Mouse (Mus musculus) heart, embryonic 12.5 days (tissue): Measurements from ENCODE around the gene Col4a6. TPM values are rescaled to one million over a fixed set of nuclear protein-coding genes. Genes with fewer than 3 reads are reported as not detected.

Experiments used
- ATAC-seq: fragments of 200-750 bp; cut with Nextera tagmentation; 2 replicates; pipeline ENCODE4 v1.8.0; 2017; ENCODE audit warnings: moderate TSS enrichment, moderate library complexity; ENCODE audit not compliant: insufficient number of reproducible peaks, low FRiP score
- H3K27ac ChIP-seq: fragments of 300-500 bp; sonication (generic); 2 replicates; pipeline ENCODE4 v1.5.1; 2016; ENCODE audit warnings: mild to moderate bottlenecking, moderate library complexity; ENCODE audit not compliant: poor library complexity, severe bottlenecking
- H3K27me3 ChIP-seq: fragments of 300-500 bp; sonication (generic); replicated peaks from 2 replicates; pipeline ENCODE4 v1.6.1; 2016; ENCODE audit warnings: mild to moderate bottlenecking, moderate library complexity
- H3K36me3 ChIP-seq: fragments of 300-500 bp; sonication (generic); 2 replicates; pipeline ENCODE4 v1.6.1; 2016; ENCODE audit warnings: mild to moderate bottlenecking, moderate library complexity
- H3K4me1 ChIP-seq: fragments of 300-500 bp; sonication (generic); replicated peaks from 2 replicates; pipeline ENCODE4 v1.6.1; 2016; ENCODE audit warnings: mild to moderate bottlenecking
- H3K4me2 ChIP-seq: fragments of 300-500 bp; sonication (generic); 2 replicates; pipeline ENCODE4 v1.6.1; 2016; ENCODE audit warnings: mild to moderate bottlenecking, moderate library complexity
- H3K4me3 ChIP-seq: fragments of 300-500 bp; sonication (generic); 2 replicates; pipeline ENCODE4 v1.5.1; 2016; ENCODE audit warnings: mild to moderate bottlenecking
- H3K9ac ChIP-seq: fragments of 300-500 bp; sonication (generic); 2 replicates; pipeline ENCODE4 v1.6.1; 2016; ENCODE audit warnings: mild to moderate bottlenecking, moderate library complexity
- H3K9me3 ChIP-seq: fragments of 300-500 bp; sonication (generic); replicated peaks from 2 replicates; pipeline ENCODE4 v1.6.1; 2016; ENCODE audit warnings: mild to moderate bottlenecking, moderate library complexity
- WGBS: fragments of 180-500 bp; shearing (Covaris S2); methylation state at CpG from one replicate; pipeline ENCODE4 v1.1.7; 2016; 5-methylcytosine and 5-hydroxymethylcytosine counted together
- polyA plus RNA-seq: library from polyadenylated mRNA; unstranded; fragments of >200 nt; fragmentation: Nextera tagmentation; extraction: Ambion mirVana; gene quantifications from 2 replicates; pipeline ENCODE4 v1.2.1, GENCODE M21; 2016

The Col4a6 gene
- polyA plus RNA-seq, 1 experiment from 2014 or later: 13.3 TPM

DNA sequence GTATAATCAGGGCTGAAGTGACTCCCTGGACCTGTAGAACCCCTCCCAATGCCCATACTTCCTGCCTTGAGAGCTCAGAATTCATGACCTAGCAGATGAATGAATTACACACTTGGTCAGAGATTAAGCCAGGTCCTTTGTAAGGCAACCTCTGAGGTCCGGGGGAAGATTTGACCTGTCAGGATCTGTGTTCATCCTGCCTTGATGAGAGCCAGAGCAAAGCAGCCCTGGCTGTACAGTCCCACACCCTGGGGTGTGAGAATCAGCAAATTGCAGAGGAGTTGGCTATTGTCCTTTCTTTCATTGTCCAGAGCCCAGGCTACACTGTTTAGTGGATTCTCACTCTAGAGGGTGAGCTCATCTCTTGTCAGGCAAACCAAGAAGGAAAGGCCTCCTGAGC is 207.9 kb downstream of the Col4a6 start:
- 33% methylated on average over 1 of the region's 1 CpGs for WGBS
- ATAC-seq: no peak

GRCm38 (mm10) chrX:141249636-141250035 is 224.2 kb downstream of the Col4a6 start:
- WGBS: 69% methylated on average over 1 of the region's 1 CpGs
- H3K4me3 ChIP-seq: no peak overlapping the region
- no peaks in the 10 kb centered on the region for H3K36me3 ChIP-seq
- no peak overlapping the region for H3K27ac ChIP-seq
- ATAC-seq: no peak
- no peaks in the 10 kb centered on the region for H3K27me3 ChIP-seq
- H3K4me2 ChIP-seq: no peak overlapping the region
- no peak overlapping the region for H3K9ac ChIP-seq
- H3K4me1 ChIP-seq: no peaks in the 10 kb centered on the region
- H3K9me3 ChIP-seq: no peaks in the 10 kb centered on the region

More for the DNA sequence above, 207.9 kb downstream of the Col4a6 start:
- Histone ChIP-seq H3K36me3 (no peaks in the 10 kb centered on the region), H3K27ac (no peak overlapping the region), H3K4me2 (no peak overlapping the region), H3K4me1 (no peaks in the 10 kb centered on the region), H3K4me3 (no peak overlapping the region), H3K9me3 (no peaks in the 10 kb centered on the region), H3K27me3 (no peaks in the 10 kb centered on the region), H3K9ac (no peak overlapping the region)

GRCm38 (mm10) chrX:141236564-141237333 is 237.1 kb downstream of the Col4a6 start:
- Histone ChIP-seq H3K4me3 (no peak overlapping the region), H3K4me1 (no peaks in the 10 kb centered on the region), H3K9me3 (no peaks in the 10 kb centered on the region), H3K27ac (no peak overlapping the region), H3K27me3 (no peaks in the 10 kb centered on the region), H3K36me3 (no peaks in the 10 kb centered on the region), H3K4me2 (no peak overlapping the region), H3K9ac (no peak overlapping the region)
- ATAC-seq: no peak
- WGBS: 52% methylated on average over 2 of the region's 2 CpGs

DNA sequence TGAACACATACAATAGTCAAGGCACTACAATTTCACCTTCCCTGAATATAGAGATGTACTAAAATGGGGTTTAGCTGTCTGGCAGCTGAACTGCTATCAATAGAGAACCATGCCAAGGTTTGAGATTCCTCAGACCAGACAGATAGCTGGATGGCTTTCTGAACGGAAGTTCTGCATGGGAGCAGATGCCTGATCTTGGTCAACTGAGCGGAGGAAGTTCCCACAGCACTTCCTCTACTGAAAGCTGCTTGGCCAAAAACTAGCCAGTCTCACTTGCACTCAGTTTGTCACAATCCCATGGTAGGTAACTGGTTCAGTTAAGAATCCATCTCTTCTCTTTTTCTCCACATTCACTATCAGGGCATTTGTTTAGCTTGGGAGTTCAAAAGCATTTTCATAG is 245.7 kb downstream of the Col4a6 start:
- Histone ChIP-seq H3K4me3 (no peak overlapping the region), H3K36me3 (no peaks in the 10 kb centered on the region), H3K27me3 (no peaks in the 10 kb centered on the region), H3K27ac (no peak overlapping the region), H3K9me3 (no peaks in the 10 kb centered on the region), H3K4me2 (no peak overlapping the region), H3K4me1 (no peaks in the 10 kb centered on the region), H3K9ac (no peak overlapping the region)
- whole genome bisulfite sequencing: 79% methylated on average over 2 of the region's 2 CpGs
- ATAC-seq: no peak

DNA sequence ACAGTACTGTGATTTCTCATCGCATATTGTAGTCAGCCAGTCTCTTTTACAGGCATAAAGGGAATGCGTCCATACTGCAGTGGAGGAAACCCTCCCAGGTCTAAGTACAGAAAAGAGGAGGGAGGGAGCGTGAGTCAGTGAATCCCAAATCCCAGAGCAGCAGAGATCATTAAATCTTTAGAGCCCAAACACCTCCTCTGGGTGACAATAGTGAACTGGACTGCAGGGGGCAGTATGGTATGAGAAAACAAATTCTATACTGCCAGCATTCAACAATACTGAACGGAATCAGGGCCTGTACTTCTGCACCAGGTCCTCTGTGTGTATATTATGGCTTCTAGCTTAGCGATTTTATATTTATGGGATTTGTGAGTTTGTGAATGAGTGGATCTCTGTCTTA is 261.1 kb downstream of the Col4a6 start:
- Histone ChIP-seq H3K9ac (no peak overlapping the region), H3K36me3 (no peaks in the 10 kb centered on the region), H3K4me3 (no peak overlapping the region), H3K9me3 (no peaks in the 10 kb centered on the region), H3K27me3 (no peaks in the 10 kb centered on the region; the same call in none of the 2 replicates), H3K4me2 (no peak overlapping the region), H3K4me1 (no peaks in the 10 kb centered on the region), H3K27ac (no peak overlapping the region)
- WGBS: 37% methylated on average over 5 of the region's 5 CpGs
- no peak for ATAC-seq

GRCm38 (mm10) chrX:141198993-141199392 is 274.9 kb downstream of the Col4a6 start:
- no peaks in the 10 kb centered on the region for H3K9me3 ChIP-seq
- 65% methylated on average over 3 of the region's 3 CpGs for WGBS

DNA sequence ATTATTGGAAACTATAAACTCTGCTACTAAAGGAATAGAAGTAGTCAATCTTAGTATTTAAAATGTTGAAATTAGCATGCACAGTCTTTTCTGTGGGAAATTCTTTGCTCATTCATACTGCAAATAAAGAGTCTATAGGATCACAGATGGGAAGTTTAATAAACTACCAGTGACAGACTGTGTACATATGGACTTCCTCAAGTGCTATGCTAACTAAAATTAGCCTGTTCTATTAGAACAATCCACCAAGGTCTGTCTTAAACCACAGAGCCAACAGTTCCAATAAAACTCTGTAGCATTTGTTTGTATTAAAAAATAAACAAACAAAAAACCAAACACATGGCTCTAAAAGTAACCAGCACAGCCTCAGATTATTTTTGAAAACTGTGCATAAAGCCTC is 278.8 kb downstream of the Col4a6 start:
- H3K27me3 ChIP-seq: no peaks in the 10 kb centered on the region; the same call in 1 of the 2 replicates

More at GRCm38 (mm10) chrX:141198993-141199392, 274.9 kb downstream of the Col4a6 start:
- Histone ChIP-seq H3K9ac (no peak overlapping the region), H3K4me1 (no peaks in the 10 kb centered on the region), H3K4me2 (no peak overlapping the region), H3K27me3 (no peaks in the 10 kb centered on the region; the same call in 1 of the 2 replicates), H3K27ac (no peak overlapping the region), H3K36me3 (no peaks in the 10 kb centered on the region), H3K4me3 (no peak overlapping the region)
- no peak for ATAC-seq

DNA sequence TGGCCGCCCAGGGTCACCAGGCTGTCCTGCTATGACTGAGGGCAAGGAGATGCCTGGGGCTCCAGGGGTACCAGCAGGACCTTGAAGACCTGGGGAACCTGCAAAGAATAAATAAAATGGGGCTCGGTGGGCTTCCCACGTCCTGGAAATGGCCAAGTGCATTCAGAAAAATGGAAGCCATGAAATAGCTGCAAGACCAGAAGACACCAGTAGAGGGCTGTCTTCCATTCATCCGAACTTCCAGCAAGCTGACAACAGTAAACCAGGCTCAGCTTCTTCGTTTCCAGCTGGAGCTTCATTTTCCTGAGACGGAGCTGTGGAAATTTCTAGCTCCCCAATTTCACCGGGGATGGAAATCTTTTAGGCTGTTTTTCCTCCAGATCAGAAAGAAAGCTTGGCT is 298.5 kb downstream of the Col4a6 start:
- Histone ChIP-seq H3K4me1 (no peaks in the 10 kb centered on the region), H3K4me3 (no peak overlapping the region), H3K9ac (no peak overlapping the region), H3K27me3 (peaks cover 4% of the 10 kb centered on the region; the same call in 1 of the 2 replicates), H3K36me3 (no peaks in the 10 kb centered on the region), H3K9me3 (no peaks in the 10 kb centered on the region), H3K27ac (no peak overlapping the region), H3K4me2 (no peak overlapping the region)
- WGBS: 36% methylated on average over 7 of the region's 7 CpGs
- no peak for ATAC-seq

More for the DNA sequence above, 278.8 kb downstream of the Col4a6 start:
- no peak overlapping the region for H3K4me3 ChIP-seq
- no peak for ATAC-seq
- no peaks in the 10 kb centered on the region for H3K4me1 ChIP-seq
- H3K27ac ChIP-seq: no peak overlapping the region
- H3K9me3 ChIP-seq: no peaks in the 10 kb centered on the region
- H3K9ac ChIP-seq: no peak overlapping the region
- H3K4me2 ChIP-seq: no peak overlapping the region
- H3K36me3 ChIP-seq: no peaks in the 10 kb centered on the region

DNA sequence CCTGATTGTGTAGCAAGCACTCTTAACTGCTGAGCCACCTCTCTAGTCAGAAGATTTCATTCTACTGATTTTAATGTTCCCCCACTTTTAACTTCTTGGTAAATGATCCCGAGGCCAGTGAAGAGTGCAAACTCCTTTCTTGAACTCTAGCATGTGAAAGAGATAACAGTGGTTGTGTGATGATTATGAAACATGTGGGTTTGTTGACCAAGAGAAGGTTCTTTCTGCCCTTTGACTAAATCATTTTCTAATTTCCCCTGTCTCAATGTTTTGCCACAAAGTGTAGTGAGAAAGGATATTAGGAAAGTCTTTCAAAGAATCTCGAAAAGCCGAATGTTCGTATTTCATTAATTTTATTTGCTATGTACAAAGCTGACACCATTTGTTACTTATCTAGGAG is 308.8 kb downstream of the Col4a6 start:
- Histone ChIP-seq H3K4me3 (no peak overlapping the region), H3K27me3 (peaks cover 18% of the 10 kb centered on the region), H3K4me1 (no peaks in the 10 kb centered on the region), H3K9me3 (no peaks in the 10 kb centered on the region), H3K36me3 (0 out of 2 replicates have a peak, but pooled peaks cover 4% of the 10 kb centered on the region), H3K4me2 (no peak overlapping the region), H3K9ac (no peak overlapping the region), H3K27ac (no peak overlapping the region)
- no peak for ATAC-seq
- WGBS: 85% methylated on average over 4 of the region's 4 CpGs

DNA sequence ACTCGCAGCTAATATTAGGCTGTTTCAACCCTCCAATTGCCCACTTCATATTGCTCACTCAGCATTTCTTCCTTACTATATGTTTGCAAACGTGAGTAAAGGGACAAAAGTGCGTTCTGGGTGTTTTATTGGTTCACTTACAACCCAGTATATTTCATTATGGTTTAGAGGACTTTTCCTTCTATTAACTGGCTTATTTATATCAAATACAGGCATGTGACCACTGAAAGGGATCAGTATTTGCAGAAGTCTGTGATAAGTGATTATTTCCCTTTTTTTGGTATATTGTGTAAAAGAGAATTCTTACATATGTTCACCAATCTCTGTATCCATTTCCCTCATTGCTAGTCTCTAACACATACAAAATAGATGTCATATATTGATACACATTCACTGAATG is 313.5 kb downstream of the Col4a6 start:
- no peak overlapping the region for H3K4me3 ChIP-seq
- ATAC-seq: no peak
- H3K27me3 ChIP-seq: peaks cover 5% of the 10 kb centered on the region
- no peak overlapping the region for H3K9ac ChIP-seq
- H3K4me1 ChIP-seq: no peaks in the 10 kb centered on the region
- H3K9me3 ChIP-seq: no peaks in the 10 kb centered on the region
- 74% methylated on average over 3 of the region's 3 CpGs for WGBS
- no peak overlapping the region for H3K27ac ChIP-seq
- H3K4me2 ChIP-seq: no peak overlapping the region
- H3K36me3 ChIP-seq: no peaks in the 10 kb centered on the region

GRCm38 (mm10) chrX:141158160-141158559 is 315.7 kb downstream of the Col4a6 start:
- WGBS: 35% methylated on average over 4 of the region's 4 CpGs
- Histone ChIP-seq H3K9ac (no peak overlapping the region), H3K9me3 (no peaks in the 10 kb centered on the region), H3K27me3 (peaks cover 27% of the 10 kb centered on the region), H3K4me1 (no peaks in the 10 kb centered on the region), H3K27ac (no peak overlapping the region), H3K36me3 (no peaks in the 10 kb centered on the region), H3K4me2 (no peak overlapping the region), H3K4me3 (no peak overlapping the region)
- ATAC-seq: no peak

DNA sequence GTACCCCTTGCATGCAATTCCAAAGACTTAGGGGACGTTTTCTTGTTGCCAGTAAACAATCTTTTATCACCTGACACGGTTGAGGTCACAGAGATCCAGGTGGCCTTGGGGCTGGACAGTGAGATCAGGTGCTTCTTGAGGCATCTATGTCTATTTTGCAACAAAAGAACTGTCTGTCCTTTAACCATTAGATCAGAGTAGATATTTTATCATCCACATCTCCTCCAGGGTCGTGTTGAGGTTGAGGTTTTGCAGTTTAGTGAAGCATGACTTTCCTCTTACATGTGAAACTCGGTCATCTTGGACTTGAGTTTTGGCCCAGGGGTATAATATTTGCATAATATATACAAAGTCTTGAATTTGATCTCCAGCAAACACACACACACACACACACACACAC is 316.2 kb downstream of the Col4a6 start:
- 52% methylated on average over 4 of the region's 4 CpGs for WGBS
- H3K9ac ChIP-seq: no peak overlapping the region
- H3K4me3 ChIP-seq: no peak overlapping the region
- no peak overlapping the region for H3K27ac ChIP-seq
- ATAC-seq: no peak
- H3K36me3 ChIP-seq: no peaks in the 10 kb centered on the region
- H3K4me2 ChIP-seq: no peak overlapping the region
- H3K27me3 ChIP-seq: peaks cover 32% of the 10 kb centered on the region
- H3K9me3 ChIP-seq: no peaks in the 10 kb centered on the region
- H3K4me1 ChIP-seq: no peaks in the 10 kb centered on the region
